Mouse (Mus musculus): ENCODE measurements around the gene Casq2. TPM values are rescaled to one million over a fixed set of nuclear protein-coding genes. Genes with fewer than 3 reads are reported as not detected.

Casq2 gene
- 0.29 and 0.82 TPM in 2 replicates for polyA plus RNA-seq (2015; fragmentation: Nextera tagmentation; extraction: Ambion mirVana)

DNA sequence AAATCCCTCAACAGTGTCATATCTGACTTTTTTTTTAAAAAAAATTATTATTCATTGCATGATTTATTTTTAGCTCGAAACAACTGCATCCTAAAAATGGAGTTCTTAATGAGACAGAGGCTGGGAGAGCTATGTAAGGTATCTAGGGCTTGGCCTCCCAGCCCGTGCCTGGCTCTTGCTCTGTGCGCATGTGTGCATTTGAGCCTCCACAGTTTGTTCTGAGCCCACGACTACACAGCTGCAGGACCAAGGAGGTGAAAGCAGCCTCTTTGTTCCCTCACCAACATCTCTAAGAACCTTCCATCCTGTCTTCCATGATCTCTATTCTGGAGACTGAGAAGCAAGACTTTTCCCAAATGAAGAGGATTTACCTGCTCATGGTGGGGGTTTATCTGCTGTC, at the start of gene Casq2:
Gene Casq2, plus strand, starts transcription at position 133 of the 400 bp plus-strand sequence.
- Histone ChIP-seq H3K9me3 (replicated peaks; ENCODE audit: control insufficient read depth, low read length, poor library complexity, severe bottlenecking) (no peaks in the 10 kb centered on the region), H3K9ac (ENCODE audit: low read depth, low read length) (no peak within 1 kb of the TSS), H3K4me3 (ENCODE audit: low read depth, low read length) (no peak within 1 kb of the TSS), H3K36me3 (ENCODE audit: control insufficient read depth, insufficient read depth, low read length) (no peaks in the 10 kb centered on the region), H3K4me2 (ENCODE audit: low read length) (no peak within 1 kb of the TSS), H3K27me3 (ENCODE audit: control insufficient read depth, insufficient read depth, low read depth, low read length) (peaks cover 4% of the 10 kb centered on the region; the same call in 1 of the 2 replicates), H3K27ac (ENCODE audit: low read length) (no peak within 1 kb of the TSS), H3K4me1 (ENCODE audit: control insufficient read depth, insufficient read depth, low read length) (no peaks in the 10 kb centered on the region)
- no peak for ATAC-seq
- WGBS = 74% methylated on average over 4 of the region's 4 CpGs

DNA sequence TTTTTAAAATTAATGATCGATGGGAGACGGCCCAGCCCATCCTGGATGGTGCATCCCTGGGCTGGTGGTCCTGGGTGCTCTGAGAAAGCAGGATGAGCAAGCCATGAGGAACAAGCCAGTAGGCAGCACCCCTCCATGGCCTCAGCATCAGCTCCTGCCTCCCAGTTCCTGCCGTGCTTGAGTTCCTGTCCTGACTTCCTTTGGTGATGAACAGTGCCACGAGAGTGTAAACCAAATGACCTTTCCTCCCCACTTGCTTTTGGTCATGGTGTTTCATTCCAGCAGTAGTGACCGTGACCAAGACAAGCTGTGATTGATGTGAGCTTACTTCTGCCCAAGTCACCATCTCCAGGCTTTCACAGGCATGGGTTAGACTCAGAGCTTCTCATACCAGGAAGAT, 48.4 kb upstream of the Casq2 start:
- Histone ChIP-seq H3K4me3 (ENCODE audit: low read depth, low read length) (no peak overlapping the region), H3K9me3 (replicated peaks; ENCODE audit: control insufficient read depth, low read length, poor library complexity, severe bottlenecking) (no peaks in the 10 kb centered on the region; the same call in 1 of the 2 replicates), H3K4me2 (ENCODE audit: low read length) (no peak overlapping the region), H3K27ac (ENCODE audit: low read length) (no peak overlapping the region), H3K36me3 (ENCODE audit: control insufficient read depth, insufficient read depth, low read length) (no peaks in the 10 kb centered on the region), H3K9ac (ENCODE audit: low read depth, low read length) (no peak overlapping the region), H3K4me1 (ENCODE audit: control insufficient read depth, insufficient read depth, low read length) (no peaks in the 10 kb centered on the region), H3K27me3 (ENCODE audit: control insufficient read depth, insufficient read depth, low read depth, low read length) (no peaks in the 10 kb centered on the region)
- 89% methylated on average over 5 of the region's 5 CpGs for WGBS
- ATAC-seq = no peak

DNA sequence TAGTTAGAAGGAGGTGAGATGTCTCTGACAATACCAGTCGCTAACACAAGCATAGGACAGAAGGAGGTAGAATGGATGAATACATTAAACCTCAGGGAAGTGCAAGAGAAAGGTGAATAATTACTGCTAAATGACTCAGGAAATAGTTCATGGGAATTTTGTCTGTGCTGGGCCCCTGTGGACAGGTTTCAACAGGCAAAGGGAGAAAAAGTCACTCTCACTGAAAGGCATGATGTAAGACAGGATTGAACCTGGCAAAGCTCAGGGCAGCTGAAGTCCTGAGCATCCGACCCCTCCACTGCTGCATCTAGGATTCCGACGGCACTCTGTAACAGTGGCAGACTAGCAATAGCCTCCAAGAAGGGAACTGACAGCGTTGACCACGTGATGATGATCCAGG, 47.6 kb upstream of the Casq2 start:
- no peak for ATAC-seq
- H3K36me3 ChIP-seq (ENCODE audit: control insufficient read depth, insufficient read depth, low read length) = no peaks in the 10 kb centered on the region
- H3K27me3 ChIP-seq (ENCODE audit: control insufficient read depth, insufficient read depth, low read depth, low read length) = no peaks in the 10 kb centered on the region
- H3K9ac ChIP-seq (ENCODE audit: low read depth, low read length) = no peak overlapping the region
- no peaks in the 10 kb centered on the region; the same call in 1 of the 2 replicates for H3K9me3 ChIP-seq (replicated peaks; ENCODE audit: control insufficient read depth, low read length, poor library complexity, severe bottlenecking)
- H3K4me3 ChIP-seq (ENCODE audit: low read depth, low read length) = no peak overlapping the region
- H3K4me2 ChIP-seq (ENCODE audit: low read length) = no peak overlapping the region
- H3K4me1 ChIP-seq (ENCODE audit: control insufficient read depth, insufficient read depth, low read length) = no peaks in the 10 kb centered on the region
- WGBS = 77% methylated on average over 6 of the region's 6 CpGs
- no peak overlapping the region for H3K27ac ChIP-seq (ENCODE audit: low read length)

DNA sequence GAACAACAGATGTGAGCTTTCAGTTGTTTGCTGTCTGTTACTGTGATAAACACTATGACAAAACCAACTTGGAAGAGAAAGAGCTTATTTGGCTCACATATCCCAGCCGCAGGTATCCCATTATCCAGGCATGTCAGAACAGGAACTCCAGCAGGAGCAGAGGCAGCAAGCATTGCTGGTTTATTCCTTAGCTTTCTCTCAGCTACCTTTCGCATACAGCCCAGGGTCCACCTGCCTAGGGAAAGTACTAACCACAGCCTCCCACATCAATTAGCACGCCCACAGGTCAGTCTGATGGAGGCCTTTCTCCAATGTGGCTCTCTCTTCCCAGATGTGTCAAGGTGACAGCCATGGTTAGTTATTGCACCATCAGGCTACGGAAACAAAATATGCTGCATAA, 44.6 kb upstream of the Casq2 start:
- H3K4me3 ChIP-seq (ENCODE audit: low read depth, low read length) = no peak overlapping the region
- 90% methylated on average over 4 of the region's 4 CpGs for WGBS
- no peak for ATAC-seq
- no peaks in the 10 kb centered on the region for H3K4me1 ChIP-seq (ENCODE audit: control insufficient read depth, insufficient read depth, low read length)
- H3K9me3 ChIP-seq (replicated peaks; ENCODE audit: control insufficient read depth, low read length, poor library complexity, severe bottlenecking) = no peaks in the 10 kb centered on the region; the same call in 1 of the 2 replicates
- H3K4me2 ChIP-seq (ENCODE audit: low read length) = no peak overlapping the region
- H3K27ac ChIP-seq (ENCODE audit: low read length) = no peak overlapping the region
- no peaks in the 10 kb centered on the region for H3K27me3 ChIP-seq (ENCODE audit: control insufficient read depth, insufficient read depth, low read depth, low read length)
- H3K9ac ChIP-seq (ENCODE audit: low read depth, low read length) = no peak overlapping the region
- H3K36me3 ChIP-seq (ENCODE audit: control insufficient read depth, insufficient read depth, low read length) = no peaks in the 10 kb centered on the region

DNA sequence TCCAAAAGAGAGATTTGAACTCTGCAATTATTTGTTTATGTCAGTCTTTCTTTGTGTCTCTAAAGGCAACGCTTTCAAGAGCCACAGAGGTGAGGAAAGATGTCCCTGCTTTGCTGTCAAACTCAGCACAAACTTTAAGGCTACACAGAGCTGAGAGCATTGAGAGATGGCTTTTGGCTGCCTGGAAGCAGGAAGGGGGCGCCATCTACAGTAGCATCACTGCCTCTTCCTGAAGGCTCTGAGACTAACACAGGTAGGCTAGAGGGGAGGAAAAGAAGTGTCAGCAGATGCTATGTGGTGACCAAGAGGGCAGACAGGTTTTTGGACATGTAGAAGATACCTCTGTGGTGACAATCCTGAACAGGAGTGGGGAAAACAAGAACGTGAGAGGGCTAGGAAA, 41.1 kb upstream of the Casq2 start:
- 37% methylated on average over 3 of the region's 3 CpGs for WGBS
- no peaks in the 10 kb centered on the region for H3K27me3 ChIP-seq (ENCODE audit: control insufficient read depth, insufficient read depth, low read depth, low read length)
- H3K4me1 ChIP-seq (ENCODE audit: control insufficient read depth, insufficient read depth, low read length) = 0 out of 2 replicates have a peak, but pooled peaks cover 3% of the 10 kb centered on the region
- no peak for ATAC-seq
- H3K9ac ChIP-seq (ENCODE audit: low read depth, low read length) = no peak overlapping the region
- no peaks in the 10 kb centered on the region for H3K36me3 ChIP-seq (ENCODE audit: control insufficient read depth, insufficient read depth, low read length)
- no peak overlapping the region for H3K4me2 ChIP-seq (ENCODE audit: low read length)
- no peaks in the 10 kb centered on the region for H3K9me3 ChIP-seq (replicated peaks; ENCODE audit: control insufficient read depth, low read length, poor library complexity, severe bottlenecking)
- H3K4me3 ChIP-seq (ENCODE audit: low read depth, low read length) = no peak overlapping the region
- no peak overlapping the region for H3K27ac ChIP-seq (ENCODE audit: low read length)

DNA sequence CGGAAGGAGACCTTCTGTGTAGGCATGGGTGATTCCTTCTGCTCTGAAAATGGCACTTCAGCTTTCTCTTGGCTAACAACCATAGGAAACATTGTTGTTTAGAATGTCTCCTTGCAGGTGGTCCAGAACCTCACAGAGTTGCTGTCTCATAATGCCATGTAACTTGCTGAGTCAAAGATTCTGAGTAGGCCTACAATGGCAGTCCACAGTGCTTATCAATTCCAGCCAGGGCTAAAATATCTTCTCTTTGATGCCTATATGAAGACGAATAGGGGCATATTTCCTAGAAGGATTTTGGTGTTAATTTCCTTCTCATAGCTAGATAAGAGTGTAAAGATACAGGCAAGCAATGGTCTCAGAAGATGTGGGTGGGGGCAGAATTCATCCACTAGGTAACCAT, 38.7 kb upstream of the Casq2 start:
- no peaks in the 10 kb centered on the region for H3K9me3 ChIP-seq (replicated peaks; ENCODE audit: control insufficient read depth, low read length, poor library complexity, severe bottlenecking)
- no peak overlapping the region for H3K4me3 ChIP-seq (ENCODE audit: low read depth, low read length)
- no peaks in the 10 kb centered on the region for H3K36me3 ChIP-seq (ENCODE audit: control insufficient read depth, insufficient read depth, low read length)
- no peak overlapping the region for H3K4me2 ChIP-seq (ENCODE audit: low read length)
- no peak overlapping the region for H3K9ac ChIP-seq (ENCODE audit: low read depth, low read length)
- ATAC-seq = no peak
- no peak overlapping the region for H3K27ac ChIP-seq (ENCODE audit: low read length)
- 0 out of 2 replicates have a peak, but pooled peaks cover 3% of the 10 kb centered on the region for H3K4me1 ChIP-seq (ENCODE audit: control insufficient read depth, insufficient read depth, low read length)
- WGBS = 96% methylated on average over 2 of the region's 2 CpGs
- no peaks in the 10 kb centered on the region for H3K27me3 ChIP-seq (ENCODE audit: control insufficient read depth, insufficient read depth, low read depth, low read length)

DNA sequence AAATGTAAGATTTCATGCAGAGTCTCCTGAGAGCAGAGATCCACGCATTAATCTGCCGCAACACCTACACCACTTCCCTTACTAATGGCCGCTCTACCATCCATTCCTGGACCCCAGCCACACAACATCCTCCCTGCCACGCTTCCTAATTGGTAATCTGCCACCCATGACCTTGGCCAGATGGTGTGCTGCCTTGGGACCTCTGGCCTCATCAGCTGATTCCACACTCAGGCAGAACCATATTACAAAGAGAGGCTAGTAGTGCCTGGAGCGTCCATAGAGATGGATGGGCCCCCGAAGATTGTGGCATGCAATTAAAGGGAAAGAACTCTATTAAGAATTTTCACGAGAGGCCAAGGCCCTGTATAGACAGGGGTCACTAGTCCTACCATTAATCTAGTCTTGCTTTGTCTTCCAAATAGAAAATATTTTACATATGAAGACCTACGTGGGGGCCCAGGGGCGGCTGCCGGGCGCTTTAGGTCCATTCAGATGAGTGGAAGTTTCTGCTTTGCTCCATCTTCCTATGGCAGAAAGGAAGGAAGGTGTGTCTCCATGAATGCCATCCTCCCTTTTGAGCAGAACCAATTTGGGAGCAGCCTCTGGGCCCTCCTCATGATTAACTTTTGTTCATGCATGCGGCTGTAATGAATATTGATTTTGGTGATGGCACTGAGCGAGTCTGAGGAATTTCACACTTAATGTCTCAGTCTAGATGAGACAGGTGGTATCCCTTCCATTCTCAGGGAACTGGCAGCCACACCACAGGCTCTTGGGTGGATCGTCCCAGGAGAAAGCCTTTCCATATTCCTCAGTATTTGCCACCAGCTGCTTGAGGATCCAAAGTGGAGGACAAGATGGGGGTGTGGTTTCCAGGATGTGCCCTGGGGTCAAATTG, 36.8 kb upstream of the Casq2 start:
- H3K27me3 ChIP-seq (ENCODE audit: control insufficient read depth, insufficient read depth, low read depth, low read length) = no peaks in the 10 kb centered on the region
- 0 out of 2 replicates have a peak, but pooled peaks have one; percentile 42 for ATAC-seq
- 58% methylated on average over 14 of the region's 14 CpGs for WGBS
- no peak overlapping the region for H3K4me2 ChIP-seq (ENCODE audit: low read length)
- H3K4me3 ChIP-seq (ENCODE audit: low read depth, low read length) = no peak overlapping the region
- no peak overlapping the region for H3K9ac ChIP-seq (ENCODE audit: low read depth, low read length)
- no peak overlapping the region; the same call in 1 of the 2 replicates for H3K27ac ChIP-seq (ENCODE audit: low read length)
- H3K36me3 ChIP-seq (ENCODE audit: control insufficient read depth, insufficient read depth, low read length) = no peaks in the 10 kb centered on the region
- peaks cover 6% of the 10 kb centered on the region; the same call in 1 of the 2 replicates for H3K4me1 ChIP-seq (ENCODE audit: control insufficient read depth, insufficient read depth, low read length)
- H3K9me3 ChIP-seq (replicated peaks; ENCODE audit: control insufficient read depth, low read length, poor library complexity, severe bottlenecking) = no peaks in the 10 kb centered on the region

DNA sequence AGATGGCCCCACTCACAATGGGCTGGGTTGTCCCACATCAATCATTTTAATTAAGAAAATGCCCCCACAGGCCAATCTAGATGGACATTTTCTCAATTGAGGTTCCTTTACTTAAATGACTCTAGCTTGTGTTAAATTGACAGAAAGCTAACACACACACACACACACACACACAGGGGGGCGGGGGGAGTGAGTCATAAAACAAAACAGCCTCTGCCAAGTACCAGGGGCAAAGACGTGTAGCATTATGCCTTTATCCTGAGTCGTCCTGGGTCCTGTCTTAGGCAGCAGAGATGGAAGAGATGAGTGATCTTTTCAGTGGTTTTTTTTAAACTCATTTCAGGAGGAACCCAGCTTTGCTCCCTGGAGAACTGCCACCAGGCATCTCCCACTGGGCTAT, 34.2 kb upstream of the Casq2 start:
- Histone ChIP-seq H3K4me2 (ENCODE audit: low read length) (no peak overlapping the region), H3K9ac (ENCODE audit: low read depth, low read length) (no peak overlapping the region), H3K9me3 (replicated peaks; ENCODE audit: control insufficient read depth, low read length, poor library complexity, severe bottlenecking) (no peaks in the 10 kb centered on the region), H3K36me3 (ENCODE audit: control insufficient read depth, insufficient read depth, low read length) (no peaks in the 10 kb centered on the region), H3K27ac (ENCODE audit: low read length) (no peak overlapping the region), H3K27me3 (ENCODE audit: control insufficient read depth, insufficient read depth, low read depth, low read length) (no peaks in the 10 kb centered on the region), H3K4me3 (ENCODE audit: low read depth, low read length) (no peak overlapping the region), H3K4me1 (ENCODE audit: control insufficient read depth, insufficient read depth, low read length) (peaks cover 10% of the 10 kb centered on the region)
- no peak for ATAC-seq
- WGBS = 46% methylated on average over 3 of the region's 3 CpGs

DNA sequence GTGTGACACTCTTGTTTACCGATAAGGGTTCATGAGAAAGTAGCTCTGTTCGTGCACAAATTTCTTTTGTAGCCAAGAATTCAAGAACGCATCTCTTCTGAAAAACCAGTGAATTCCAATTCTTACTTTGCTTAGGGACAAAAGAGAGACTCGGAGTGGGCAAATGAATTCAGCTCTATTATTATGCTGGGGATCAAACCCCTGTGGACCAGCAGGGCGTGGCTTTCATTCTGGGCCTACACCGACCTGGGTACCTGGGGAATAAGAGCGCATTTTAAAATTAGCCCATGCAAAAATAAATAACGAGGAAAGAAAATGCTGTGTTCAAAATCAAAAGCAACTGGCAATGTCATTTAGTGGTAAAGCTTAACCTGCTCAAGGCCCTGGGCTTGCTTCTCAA, 32.9 kb upstream of the Casq2 start:
- ATAC-seq = no peak
- Histone ChIP-seq H3K4me1 (ENCODE audit: control insufficient read depth, insufficient read depth, low read length) (peaks cover 10% of the 10 kb centered on the region), H3K36me3 (ENCODE audit: control insufficient read depth, insufficient read depth, low read length) (no peaks in the 10 kb centered on the region), H3K4me3 (ENCODE audit: low read depth, low read length) (no peak overlapping the region), H3K9ac (ENCODE audit: low read depth, low read length) (no peak overlapping the region), H3K9me3 (replicated peaks; ENCODE audit: control insufficient read depth, low read length, poor library complexity, severe bottlenecking) (no peaks in the 10 kb centered on the region), H3K27me3 (ENCODE audit: control insufficient read depth, insufficient read depth, low read depth, low read length) (no peaks in the 10 kb centered on the region), H3K27ac (ENCODE audit: low read length) (no peak overlapping the region), H3K4me2 (ENCODE audit: low read length) (no peak overlapping the region)
- WGBS = 14% methylated on average over 8 of the region's 8 CpGs

Data from midbrain, embryonic 16.5 days (tissue).